Mouse (Mus musculus) frontal cortex, postnatal 36 days (tissue): ENCODE data around the gene Robo4.
A peak's percentile ranks its signal among the peaks of the same experiment; 100 is the strongest.

Experiments
- DNase-seq, 2 experiments: peaks; one replicate each; pipeline ENCODE4 v3.0.0; 2022; ENCODE audit warnings: low spot score in 2 of 2

The Robo4 gene

DNA sequence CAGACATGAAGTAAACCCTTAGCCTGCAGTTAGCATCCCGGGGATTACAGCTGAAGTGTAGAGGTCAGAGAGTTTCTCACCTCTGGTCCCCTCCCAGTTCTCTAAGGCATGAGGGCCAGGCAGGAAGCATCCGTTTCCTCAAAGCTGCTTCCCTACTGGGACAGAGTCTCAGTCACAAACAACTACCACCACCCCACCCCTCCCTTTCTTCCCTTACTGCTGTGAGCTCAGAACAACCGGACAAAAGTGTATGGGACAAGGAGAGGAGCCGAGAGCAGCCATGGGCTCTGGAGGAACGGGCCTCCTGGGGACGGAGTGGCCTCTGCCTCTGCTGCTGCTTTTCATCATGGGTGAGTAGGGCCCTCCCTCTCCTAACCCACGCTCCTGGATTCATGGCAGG, at the start of gene Robo4:
Gene Robo4 (plus strand): TSS at position 96 of the 400 bp plus-strand sequence.
- DNase-seq = no peak

DNA sequence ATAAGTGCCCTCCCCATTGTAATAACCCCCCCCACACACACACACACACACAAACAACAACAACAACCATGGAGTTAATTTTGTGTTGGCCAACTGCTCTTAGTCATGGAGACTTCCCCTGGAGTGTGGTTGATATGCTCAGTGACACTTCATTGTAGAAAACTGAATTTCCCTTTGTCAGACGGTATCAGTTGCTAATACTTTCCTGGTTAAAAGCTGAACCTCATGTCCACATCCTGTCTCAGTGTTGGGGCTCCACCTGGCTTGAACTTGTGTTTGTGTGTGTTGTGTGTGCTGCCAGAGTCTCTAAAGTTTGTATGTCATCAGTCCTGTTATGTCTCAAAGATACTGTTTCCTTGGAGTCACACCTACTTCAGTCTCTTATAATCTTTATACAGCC, 47.2 kb upstream of the Robo4 start:
- DNase-seq = no peak

DNA sequence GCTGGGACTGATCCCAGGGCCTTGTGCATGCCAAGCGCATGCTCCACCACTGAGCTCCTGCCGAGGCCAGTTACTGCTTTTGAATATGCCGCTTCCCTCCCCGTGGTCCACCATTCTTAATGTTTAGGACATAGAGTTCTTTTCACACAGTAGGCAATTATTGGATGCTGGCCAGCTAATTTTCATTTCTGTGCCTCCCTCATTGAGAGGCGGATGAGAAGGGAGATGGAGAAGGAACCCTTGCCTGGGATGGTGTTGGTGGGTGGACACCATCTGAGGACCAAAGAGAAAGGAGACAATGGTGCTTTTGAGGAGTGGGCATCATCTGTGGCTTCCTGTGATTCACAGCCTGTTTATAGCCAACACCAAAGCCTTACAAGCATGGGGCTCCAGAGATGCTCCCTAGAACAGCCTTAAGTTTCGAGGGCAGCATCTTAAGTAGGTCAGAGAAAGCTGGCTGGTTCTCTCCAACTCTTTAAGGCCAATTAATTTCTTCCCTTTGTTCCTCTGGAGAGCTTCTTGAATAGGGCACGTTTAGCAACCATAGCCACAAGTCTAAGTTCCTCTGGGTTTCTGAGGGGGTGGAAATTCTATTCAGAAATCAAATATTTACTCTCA, 42.9 kb upstream of the Robo4 start:
- DNase-seq = peak; percentile 43 to 47

DNA sequence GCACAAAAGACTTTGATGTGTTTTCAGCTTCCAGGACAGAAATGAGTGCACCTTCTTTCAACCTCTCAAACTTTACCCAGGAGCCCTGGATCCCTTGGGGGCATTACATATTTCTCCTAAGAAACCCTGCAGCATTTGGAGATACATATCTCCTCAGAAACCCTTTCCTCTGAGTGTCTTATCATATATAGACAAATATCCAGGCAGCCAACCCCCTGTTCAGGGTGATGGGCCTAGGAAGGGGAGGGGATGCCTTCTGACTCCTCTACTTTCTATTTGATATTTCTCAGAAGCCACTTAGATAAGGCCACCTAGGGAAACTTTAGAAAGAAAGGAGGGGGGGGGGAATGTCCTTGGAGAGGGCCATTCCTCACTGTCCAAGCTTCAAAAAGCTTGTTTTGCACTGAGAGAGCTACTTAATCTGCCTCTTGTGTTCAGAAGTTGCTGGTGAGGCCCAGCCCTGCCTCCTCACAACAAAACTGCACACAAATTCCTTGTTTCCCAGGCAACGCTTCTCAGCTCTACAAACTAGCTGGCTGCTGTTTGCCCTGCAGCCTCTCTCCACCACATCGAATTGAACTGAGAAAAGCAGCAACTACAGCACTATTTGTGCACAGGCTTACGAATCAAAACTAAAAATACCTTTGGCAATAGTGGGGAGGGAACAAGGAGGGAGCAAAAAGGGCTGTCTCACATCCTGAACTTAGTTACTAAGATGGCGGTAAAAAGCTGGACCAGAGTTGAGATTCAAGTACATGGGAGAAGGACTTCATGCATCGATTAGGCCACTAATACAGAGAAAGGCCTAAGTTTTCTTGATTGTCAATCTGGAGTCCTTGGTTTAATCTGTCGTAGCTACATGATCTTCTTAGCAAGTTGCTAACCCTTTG, 42.1 kb upstream of the Robo4 start:
- peak; percentile 63 to 86 for DNase-seq

DNA sequence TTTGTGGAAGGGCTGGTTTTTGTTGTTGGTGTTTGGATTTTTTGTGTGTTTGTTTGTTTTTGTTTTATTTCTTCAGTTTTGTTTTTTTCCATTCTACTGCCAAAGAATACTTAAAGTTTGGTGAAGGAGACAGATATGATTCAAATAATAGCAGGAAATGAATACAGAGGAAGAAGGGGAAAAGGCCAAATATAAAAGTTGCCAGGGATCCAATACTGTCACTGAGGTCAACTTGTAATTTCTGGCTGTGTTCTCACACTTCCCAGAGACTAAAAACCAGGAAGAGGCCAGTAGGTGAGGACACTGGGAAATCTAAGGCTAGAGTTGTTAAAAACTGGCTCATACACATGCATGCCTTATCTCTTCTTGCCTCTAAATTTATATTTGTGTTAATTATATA, 39.6 kb upstream of the Robo4 start:
- no peak for DNase-seq

DNA sequence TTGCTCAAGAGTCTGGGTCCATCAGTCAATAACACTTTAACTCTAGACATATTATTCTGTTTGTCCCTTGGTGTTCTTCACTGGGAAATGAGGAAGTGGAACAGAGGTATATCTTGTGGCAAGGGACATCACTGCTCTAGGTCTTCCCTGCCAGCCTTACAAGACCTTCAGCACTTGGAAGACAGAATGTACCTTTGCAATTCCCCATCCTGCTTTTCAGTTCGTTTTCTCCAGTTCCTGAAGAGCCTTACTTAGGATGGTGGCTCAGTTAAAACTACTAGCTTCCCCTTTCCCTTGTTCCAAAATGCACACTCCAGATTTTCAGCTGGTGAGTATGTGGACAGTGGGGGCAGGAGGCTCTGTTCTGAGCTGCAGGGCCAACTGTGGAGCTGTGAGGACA, 38.8 kb upstream of the Robo4 start:
- no peak for DNase-seq

DNA sequence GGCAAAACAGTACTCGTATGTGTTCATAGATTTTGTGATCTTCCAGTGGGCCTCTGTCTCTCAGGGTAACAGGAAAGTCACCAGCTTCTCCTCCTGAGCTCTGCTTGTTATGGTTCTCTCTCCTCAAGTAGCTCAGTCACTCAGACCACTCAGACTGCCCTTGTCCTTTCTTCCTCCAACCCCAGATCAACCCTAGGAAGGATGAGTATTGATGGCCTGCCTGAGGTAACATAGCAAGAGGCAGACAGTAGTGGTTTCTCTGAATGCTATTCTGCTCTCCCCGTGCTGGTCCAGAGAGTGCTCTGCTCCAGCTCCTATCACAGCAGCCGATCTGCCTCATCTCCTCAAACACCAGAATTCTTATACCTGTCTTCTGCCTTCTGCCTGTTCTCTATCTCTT, 38.1 kb upstream of the Robo4 start:
- DNase-seq = no peak

DNA sequence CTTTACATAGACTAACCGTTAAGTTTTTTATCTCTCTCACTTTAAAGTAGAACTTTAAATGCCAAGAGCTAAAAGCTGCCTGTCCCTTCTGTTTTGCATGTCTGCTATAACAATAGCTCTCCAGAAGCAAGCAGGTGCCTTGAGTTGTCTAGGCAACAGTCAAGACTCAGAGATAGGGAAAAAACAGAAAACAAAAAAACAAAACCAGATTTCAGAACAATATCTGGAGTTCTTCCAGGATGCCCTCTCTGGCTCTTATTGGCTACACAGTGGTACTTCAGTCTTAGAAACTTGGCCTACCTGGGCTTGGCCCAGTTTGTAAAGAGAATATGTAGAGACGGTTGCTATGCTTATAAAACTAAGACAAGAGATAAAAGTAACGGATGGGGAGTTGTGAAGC, 37.3 kb upstream of the Robo4 start:
- DNase-seq = no peak

DNA sequence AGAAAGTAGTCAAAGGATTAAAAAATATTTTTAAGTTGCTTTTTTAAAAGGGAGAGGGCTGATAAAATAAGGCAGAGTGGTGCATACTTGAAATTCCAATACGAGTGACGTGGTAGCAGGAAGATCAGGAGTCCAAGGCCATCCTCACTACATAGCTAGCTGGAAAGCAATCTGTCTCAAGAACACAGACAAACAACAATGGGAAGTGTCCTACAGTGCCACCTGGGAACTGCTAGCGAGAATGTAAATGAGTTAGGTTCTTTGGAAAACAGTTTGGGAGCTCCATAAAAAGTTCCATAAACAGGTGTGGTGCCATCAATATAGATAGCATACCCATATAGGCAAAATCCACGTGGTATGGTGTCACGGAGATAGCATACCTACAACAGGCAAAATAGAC, 36.0 kb upstream of the Robo4 start:
- DNase-seq = no peak

DNA sequence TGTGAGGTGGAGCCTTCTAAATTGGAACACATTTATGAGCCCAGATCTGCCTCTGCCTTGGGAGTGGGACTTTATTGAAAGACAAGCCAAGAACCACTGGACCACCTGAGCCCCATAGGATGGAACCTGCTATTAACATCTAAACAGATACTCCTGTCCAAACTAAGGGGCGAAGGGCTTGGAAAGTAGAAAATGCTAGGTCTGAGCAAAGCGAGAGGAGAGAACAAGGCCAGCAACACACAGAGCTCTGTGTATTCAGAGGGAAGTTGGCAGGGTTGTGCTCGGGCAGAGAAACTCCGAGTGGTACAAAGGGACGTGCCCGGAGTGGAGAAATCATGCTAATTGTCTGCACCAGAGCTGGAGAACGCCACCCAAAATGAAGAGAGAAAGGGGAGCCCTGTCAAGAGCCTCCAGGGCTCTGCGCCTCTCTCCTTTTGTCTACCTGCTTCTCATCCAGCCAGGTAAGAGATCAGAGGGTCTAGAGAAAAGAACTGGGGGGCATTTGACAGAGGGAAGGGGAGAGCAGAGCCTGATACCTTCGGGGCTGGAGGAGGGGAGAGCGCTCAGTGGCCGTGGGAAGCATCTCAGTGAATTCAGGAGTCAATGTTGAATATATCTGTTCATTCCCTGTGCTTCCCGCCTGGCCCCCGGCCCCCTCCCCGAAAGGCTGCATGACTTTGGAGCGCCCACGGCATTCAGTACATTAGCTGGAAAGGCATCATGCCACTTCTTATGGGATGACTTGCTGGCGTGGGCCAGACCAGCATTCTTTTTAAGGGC, 34.2 kb upstream of the Robo4 start, which contains the start of gene Hepacam:
Gene Hepacam (plus strand): TSS at position 51 of the 780 bp plus-strand sequence.
- no peak for DNase-seq

DNA sequence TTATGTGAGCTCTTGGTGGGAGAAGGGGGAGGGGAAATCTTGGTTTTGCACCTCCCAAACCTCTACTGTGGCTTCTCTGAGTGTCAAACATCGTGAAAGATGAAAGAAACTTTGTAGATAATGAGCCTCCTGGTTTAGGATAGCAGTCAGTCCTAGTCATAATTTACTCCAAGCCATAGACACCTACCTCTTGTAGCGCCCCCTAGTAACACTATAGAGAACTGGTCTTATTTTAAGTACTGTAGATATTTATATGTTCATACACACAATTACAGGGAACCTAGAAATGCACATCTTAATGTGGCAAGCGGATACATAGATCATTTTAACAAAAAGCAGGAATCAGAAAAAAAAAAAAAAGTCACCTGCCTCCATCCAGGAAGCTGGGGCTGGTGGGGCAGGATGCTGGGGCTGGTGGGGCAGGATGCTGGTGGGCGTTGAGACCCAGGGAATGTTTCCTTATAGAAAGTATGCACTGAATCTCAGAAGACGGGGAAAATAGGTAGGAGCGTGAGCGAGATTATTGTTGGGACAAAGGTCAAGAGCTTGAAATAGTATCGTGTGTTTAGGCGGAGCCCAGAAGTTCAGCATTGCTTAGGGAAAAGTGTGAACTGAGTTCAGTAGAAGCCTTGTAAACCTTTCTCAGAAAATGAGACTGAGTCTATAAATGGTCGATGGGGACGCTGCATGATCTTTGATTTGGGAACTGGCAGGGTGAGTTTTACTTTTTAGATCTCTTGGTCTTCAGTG, 33.4 kb upstream of the Robo4 start:
- no peak for DNase-seq

DNA sequence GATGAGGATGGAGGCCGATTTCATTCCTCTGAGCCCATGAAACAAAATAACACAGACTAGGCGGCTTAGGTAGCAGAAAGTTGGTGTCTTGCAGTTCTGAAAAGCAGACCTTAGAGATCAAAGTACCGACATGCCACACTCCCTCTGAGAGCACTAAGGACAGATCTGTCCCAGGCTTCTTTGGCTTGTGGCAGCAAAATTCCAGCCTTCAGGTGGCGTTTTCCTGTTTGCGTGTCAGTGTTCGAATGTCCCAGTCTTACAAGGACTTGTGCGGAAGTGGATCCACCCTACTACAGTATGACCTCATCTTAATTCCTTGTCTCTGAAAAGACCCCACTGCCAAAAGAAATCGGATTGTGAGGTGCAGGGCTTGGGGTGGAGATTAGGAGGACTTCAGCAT, 32.8 kb upstream of the Robo4 start:
- DNase-seq = no peak

DNA sequence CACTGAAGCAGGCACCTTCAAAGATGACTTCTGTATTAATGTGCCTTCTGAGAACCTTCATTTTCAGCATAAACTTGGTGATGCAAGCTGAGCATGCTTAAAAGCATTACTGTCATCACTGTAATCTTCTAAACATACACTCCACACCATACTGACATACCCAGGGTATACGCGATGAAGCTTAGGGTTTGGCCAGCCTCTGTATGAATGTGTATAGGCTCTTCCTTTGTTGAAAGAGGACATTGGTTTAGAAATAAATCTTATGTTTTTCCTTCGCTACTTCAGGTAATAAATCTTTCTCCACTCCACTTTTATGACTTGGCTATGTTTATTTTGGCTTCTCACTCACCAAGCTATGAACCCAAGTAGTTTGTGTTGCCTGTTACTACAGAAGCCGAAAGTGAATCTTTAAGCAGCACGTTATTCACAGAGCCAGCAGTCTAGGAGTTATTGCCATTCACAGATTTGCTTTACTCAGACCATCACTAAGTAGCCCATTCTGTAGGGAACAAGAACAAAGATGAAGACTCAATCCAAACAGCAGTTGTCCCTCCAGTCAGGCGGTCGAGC, 30.4 kb upstream of the Robo4 start:
- no peak for DNase-seq

DNA sequence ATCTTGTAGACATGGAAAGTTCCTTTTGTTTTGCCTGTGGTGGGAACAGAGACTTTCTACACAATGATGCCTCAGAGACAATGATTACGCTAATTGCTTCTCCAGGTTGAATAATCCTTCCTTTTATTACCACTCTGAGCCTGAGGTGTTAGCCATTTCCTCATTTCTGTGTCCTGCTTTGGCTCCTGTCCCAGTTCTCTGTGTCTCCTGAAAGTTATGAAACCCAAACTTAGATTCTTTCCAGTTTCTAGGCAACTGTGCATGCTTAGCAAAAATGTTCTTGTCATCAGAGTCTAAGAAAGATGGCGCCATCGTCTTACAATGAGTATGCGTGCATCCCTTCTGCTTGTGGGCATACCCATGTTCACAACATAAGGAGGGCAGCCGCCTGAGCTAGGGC, 26.0 kb upstream of the Robo4 start:
- DNase-seq = no peak

DNA sequence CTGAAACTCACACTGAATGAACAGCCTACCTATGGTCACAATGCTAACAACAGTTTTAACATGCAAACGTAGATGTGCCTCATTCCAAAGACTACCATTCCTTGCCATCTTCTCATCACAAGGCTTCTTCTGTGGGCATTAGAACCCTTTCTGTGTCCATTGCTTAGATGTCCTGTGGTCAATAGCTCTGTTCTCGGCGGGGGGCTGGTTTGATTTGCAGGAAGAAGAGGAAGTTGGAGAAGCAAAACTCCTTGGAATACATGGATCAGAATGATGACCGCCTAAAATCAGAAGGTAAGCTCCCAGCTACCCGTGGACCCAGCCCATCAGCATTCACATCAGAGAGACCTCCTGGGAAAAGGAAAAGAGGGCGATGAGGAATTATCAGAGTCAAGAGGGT, 18.5 kb upstream of the Robo4 start:
- DNase-seq = no peak

DNA sequence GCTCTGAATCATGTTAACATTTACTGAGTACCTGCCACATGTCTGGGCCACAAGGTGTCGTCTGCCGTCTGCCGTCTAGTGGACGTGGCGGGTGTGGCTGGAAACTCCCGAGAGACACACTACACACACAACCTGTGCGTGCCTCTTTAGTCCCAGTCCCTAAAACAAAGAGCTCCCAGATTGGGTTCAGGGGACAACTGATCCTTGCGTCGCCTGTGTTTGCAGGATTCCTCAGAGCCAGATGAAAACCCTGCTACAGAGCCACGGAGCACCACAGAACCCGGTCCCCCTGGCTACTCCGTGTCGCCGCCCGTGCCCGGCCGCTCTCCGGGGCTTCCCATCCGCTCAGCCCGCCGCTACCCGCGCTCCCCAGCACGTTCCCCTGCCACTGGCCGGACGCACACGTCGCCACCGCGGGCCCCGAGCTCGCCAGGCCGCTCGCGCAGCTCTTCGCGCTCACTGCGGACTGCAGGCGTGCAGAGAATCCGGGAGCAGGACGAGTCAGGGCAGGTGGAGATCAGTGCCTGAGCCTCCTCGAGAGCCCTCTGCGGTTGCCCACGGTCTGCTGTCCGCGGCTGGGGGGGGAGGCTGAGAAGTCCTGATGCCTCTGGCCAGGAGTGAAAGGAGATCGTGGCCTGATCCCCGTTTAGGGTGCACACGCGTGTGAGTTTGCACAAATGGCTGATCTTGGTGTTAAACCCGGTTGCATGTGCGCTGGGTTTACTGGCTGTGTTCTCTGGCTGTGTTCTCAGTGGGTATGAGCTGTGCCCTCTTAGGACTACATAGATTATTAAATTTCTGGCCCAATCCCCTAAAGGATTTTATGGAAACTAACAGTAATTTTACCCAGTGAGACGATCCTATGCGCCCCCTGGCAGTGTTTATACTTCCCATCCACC, 17.2 kb upstream of the Robo4 start:
- no peak for DNase-seq

DNA sequence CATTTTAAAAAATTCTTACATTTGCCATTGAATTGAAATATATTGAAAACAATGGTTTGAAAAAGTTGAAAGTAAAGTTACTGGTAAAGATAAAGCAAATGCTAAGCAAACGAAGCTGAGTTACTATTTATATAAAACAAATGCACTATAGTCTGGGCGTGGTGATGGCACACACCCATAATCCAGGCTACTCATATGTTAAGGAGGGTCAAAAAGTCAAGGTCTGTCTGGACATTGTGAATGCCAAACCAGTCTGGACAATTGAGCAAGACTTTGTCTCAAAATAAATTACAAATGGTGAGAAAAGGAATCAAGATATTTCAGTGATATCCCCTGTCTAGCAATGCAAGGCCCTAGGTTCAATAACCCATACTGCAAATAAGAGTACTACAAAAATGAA, 10.8 kb upstream of the Robo4 start:
- DNase-seq = no peak

DNA sequence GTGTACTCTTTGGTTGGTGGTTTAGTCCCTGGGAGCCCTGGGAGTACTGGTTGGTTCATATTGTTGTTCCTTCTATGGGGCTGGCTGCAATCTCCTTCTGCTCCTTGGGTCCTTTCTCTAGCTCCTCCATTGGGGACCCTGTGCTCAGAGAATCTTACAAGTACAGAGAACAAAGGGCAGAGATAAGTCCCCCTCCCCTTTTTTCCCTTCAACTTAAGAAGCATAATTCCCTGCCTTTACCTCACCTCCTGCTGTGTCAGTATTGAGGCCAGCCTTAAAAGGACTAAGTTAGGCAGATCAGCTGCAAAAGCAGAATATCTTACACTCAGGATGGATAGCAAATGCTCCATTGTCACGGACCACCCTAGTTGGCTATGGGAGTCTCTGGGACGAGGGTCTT, 9.6 kb upstream of the Robo4 start:
- no peak for DNase-seq

DNA sequence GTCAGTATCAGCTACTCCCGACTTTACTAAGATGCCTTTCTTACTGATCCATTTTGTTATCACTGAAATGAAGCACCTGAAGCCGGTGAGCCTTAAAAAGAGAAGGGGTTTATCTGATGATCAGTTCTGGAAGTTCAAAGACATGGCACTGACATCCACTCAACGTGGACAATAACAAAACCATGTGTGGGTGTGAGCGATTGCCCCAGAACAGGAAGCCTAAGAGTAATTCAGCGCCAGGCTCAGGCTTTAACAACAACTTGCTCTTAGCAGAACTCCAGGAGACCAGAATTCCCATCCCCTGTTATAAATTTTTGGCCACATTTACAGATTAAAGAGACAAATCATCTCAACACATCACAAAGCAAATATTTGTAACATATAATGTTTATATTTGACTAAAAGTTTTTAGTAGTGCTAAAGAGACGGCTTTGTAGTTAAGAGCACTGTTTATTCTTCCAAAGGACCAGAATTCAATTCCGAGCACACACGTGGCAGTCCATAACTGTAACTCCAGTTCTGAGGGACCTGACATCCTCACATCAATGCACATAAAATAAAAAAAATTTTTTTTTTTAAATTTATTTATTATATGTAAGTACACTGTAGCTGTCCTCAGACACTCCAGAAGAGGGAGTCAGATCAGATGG, 8.1 kb upstream of the Robo4 start:
- DNase-seq = no peak

DNA sequence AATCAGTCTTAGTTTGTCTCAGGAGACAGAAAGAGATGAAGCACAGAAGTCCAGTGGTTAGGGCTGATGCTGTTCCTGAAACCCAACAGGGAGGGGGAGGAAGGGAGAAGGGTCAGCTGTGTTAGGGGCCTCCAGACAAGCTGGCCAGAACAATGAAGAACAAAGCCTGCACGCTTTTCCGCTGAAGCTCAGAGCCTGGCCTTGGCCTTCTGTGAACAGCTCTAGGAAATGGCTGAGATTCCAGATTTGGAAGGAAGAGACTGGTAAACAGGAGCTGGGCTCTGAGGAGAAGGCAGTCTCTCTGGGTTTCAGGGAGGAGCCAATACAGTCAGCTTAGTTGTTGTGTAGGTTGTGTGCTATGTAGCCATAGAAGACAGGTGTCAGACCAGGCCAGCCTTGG, 1.1 kb upstream of the Robo4 start:
- DNase-seq = no peak
